Mouse (Mus musculus) heart, adult 2 months (tissue): Measurements from ENCODE around the gene Rab11b. TPM values are rescaled to one million over a fixed set of nuclear protein-coding genes. Genes with fewer than 3 reads are reported as not detected.
A peak's percentile ranks its signal among the peaks of the same experiment; 100 is the strongest.

Experiments used
- DNase-seq, 2 experiments: peaks; one replicate each; pipeline ENCODE4 v3.0.0; 2021
- H3K27ac ChIP-seq: fragments of 200-600 bp; 2 replicates; pipeline ENCODE4 v1.8.1; 2022
- H3K27me3 ChIP-seq: fragments of 200-500 bp; 2 replicates; pipeline ENCODE4 v1.6.1; 2012; ENCODE audit warnings: mild to moderate bottlenecking, low read length, inconsistent platforms, mixed read lengths; ENCODE audit not compliant: control insufficient read depth, insufficient read depth
- H3K36me3 ChIP-seq: fragments of 200-500 bp; 2 replicates; pipeline ENCODE4 v1.6.1; 2012; ENCODE audit warnings: low read length, inconsistent platforms; ENCODE audit not compliant: control insufficient read depth, insufficient read depth
- H3K4me1 ChIP-seq: fragments of 200-500 bp; 2 replicates; pipeline ENCODE4 v1.6.1; 2011; ENCODE audit warnings: low read length; ENCODE audit not compliant: control insufficient read depth, insufficient read depth
- H3K4me3 ChIP-seq: fragments of 200-600 bp; 2 replicates; pipeline ENCODE4 v1.8.1; 2022
- H3K79me2 ChIP-seq: fragments of 200-500 bp; replicated peaks from 2 replicates; pipeline ENCODE4 v1.6.1; 2012; ENCODE audit warnings: mild to moderate bottlenecking, inconsistent platforms, low read length, moderate library complexity, mixed read lengths; ENCODE audit not compliant: control insufficient read depth, insufficient read depth
- H3K9ac ChIP-seq: fragments of 200-500 bp; 2 replicates; pipeline ENCODE4 v1.6.1; 2012; ENCODE audit warnings: low read depth, mild to moderate bottlenecking, control low read depth, inconsistent platforms, low read length, mixed read lengths
- CTCF ChIP-seq: fragments of 200-600 bp; IDR thresholded peaks from 2 replicates; pipeline ENCODE4 v1.8.1; 2022; ENCODE audit warnings: antibody characterized with exemption, mild to moderate bottlenecking, moderate library complexity
- EP300 ChIP-seq: fragments of 200-500 bp; IDR thresholded peaks from 2 replicates; pipeline ENCODE4 v1.6.1; 2011; ENCODE audit warnings: low read depth, low read length, control low read depth; ENCODE audit not compliant: insufficient read depth
- POLR2A ChIP-seq: fragments of 200-500 bp; IDR thresholded peaks from 2 replicates; pipeline ENCODE4 v1.6.1; 2011; ENCODE audit warnings: mild to moderate bottlenecking, low read depth, low read length, control low read depth; ENCODE audit not compliant: insufficient read depth
- WGBS: fragments of 180-500 bp; shearing (Covaris S2); methylation state at CpG from one replicate; pipeline ENCODE4 v1.1.7; 2018; 5-methylcytosine and 5-hydroxymethylcytosine counted together
- intact Hi-C: fragments of 180-260 bp; cut with DNase I; formaldehyde crosslinking; loops from one replicate; pipeline ENCODE4 v1.15.1; 2025
- polyA plus RNA-seq: library from polyadenylated mRNA; depleted of rRNA; stranded (reverse); fragments of >200 nt; gene quantifications from 2 replicates; pipeline ENCODE4 v1.2.3, GENCODE M21; 2012
- total RNA-seq, 2 experiments: library from RNA; stranded (reverse); gene quantifications; 2 replicates each; pipeline ENCODE4 v1.2.3; 2021

The Rab11b gene
- total and polyA plus RNA-seq, 3 experiments, result 238 to 388 (median 272) TPM

GRCm38 (mm10) chr17:33783408-33783807 lies 23.1 kb upstream of the Rab11b start:
- Histone ChIP-seq H3K4me1 (peaks cover 26% of the 10 kb centered on the region), H3K9ac (no peak overlapping the region), H3K27me3 (no peaks in the 10 kb centered on the region), H3K79me2 (no peaks in the 10 kb centered on the region), H3K36me3 (peaks cover 8% of the 10 kb centered on the region), H3K27ac (peak overlapping the region; percentile 60), H3K4me3 (no peak overlapping the region)
- no peak for TF ChIP-seq POLR2A
- TF ChIP-seq EP300, result peak; percentile 71
- no peak for TF ChIP-seq CTCF
- peak; percentile 81 to 87 for DNase-seq
- intact Hi-C loops, result loop anchor here (2.0 kb wide), 1 partner anchor 13 kb away; no protein-coding TSS in a partner anchor

- no peak for TF ChIP-seq POLR2A
- peak; percentile 49 for TF ChIP-seq CTCF
- DNase-seq, result no peak
- H3K27me3 ChIP-seq, result no peaks in the 10 kb centered on the region
- peaks cover 27% of the 10 kb centered on the region for H3K4me1 ChIP-seq
- H3K4me3 ChIP-seq, result peak overlapping the region; percentile 40
- 25% methylated on average over 4 of the region's 4 CpGs for WGBS
- intact Hi-C loops, result loop anchor here (2.0 kb wide), 1 partner anchor 15 kb away; no protein-coding TSS in a partner anchor
- H3K27ac ChIP-seq, result peak overlapping the region; percentile 80
- peaks cover 8% of the 10 kb centered on the region for H3K36me3 ChIP-seq
- H3K79me2 ChIP-seq, result no peaks in the 10 kb centered on the region
- peak overlapping the region; percentile 49; the same call in 1 of the 2 replicates for H3K9ac ChIP-seq
Measured at GRCm38 (mm10) chr17:33782067-33782466, 21.7 kb upstream of the Rab11b start.

- H3K4me3 ChIP-seq, result peak within 1 kb of the TSS; percentile 56
- TF ChIP-seq EP300 (0 out of 2 replicates have a peak, but pooled peaks have one; percentile 56), CTCF (peak; percentile 34), POLR2A (peak; percentile 63; the same call in 1 of the 2 replicates)
- intact Hi-C loops, result no loop called here
- peak within 1 kb of the TSS; percentile 49 for H3K9ac ChIP-seq
- H3K27ac ChIP-seq, result peak within 1 kb of the TSS; percentile 88
- H3K36me3 ChIP-seq, result peaks cover 8% of the 10 kb centered on the region
- H3K4me1 ChIP-seq, result peaks cover 27% of the 10 kb centered on the region
- H3K27me3 ChIP-seq, result no peaks in the 10 kb centered on the region
- no peaks in the 10 kb centered on the region for H3K79me2 ChIP-seq
- WGBS, result 1% methylated on average over 50 of the region's 50 CpGs
- DNase-seq, result peak; percentile 83 to 88
Measured at GRCm38 (mm10) chr17:33781124-33781977, 21.0 kb upstream of the Rab11b start, which contains the start of gene Angptl4. Gene Angptl4 (minus strand): TSS chr17:33781830.

- Histone ChIP-seq H3K79me2 (no peaks in the 10 kb centered on the region), H3K4me3 (peak overlapping the region; percentile 56), H3K27ac (peak overlapping the region; percentile 88), H3K27me3 (no peaks in the 10 kb centered on the region), H3K9ac (peak overlapping the region; percentile 49; the same call in 1 of the 2 replicates), H3K4me1 (peaks cover 27% of the 10 kb centered on the region), H3K36me3 (peaks cover 8% of the 10 kb centered on the region)
- TF ChIP-seq POLR2A, result no peak
- TF ChIP-seq CTCF, result no peak
- no peak for TF ChIP-seq EP300
- intact Hi-C loops, result no loop called here
- 9% methylated on average over 5 of the region's 5 CpGs for WGBS
- DNase-seq, result peak; percentile 33 to 44
Measured at GRCm38 (mm10) chr17:33780431-33780830, 20.1 kb upstream of the Rab11b start.

GRCm38 (mm10) chr17:33779967-33780295 lies 19.6 kb upstream of the Rab11b start:
- TF ChIP-seq CTCF (no peak), EP300 (no peak), POLR2A (no peak)
- Histone ChIP-seq H3K36me3 (peaks cover 8% of the 10 kb centered on the region), H3K27ac (peak overlapping the region; percentile 88), H3K4me3 (peak overlapping the region; percentile 56), H3K79me2 (no peaks in the 10 kb centered on the region), H3K4me1 (peaks cover 27% of the 10 kb centered on the region), H3K9ac (no peak overlapping the region), H3K27me3 (no peaks in the 10 kb centered on the region)
- DNase-seq, result no peak
- WGBS, result 12% methylated on average over 5 of the region's 5 CpGs
- intact Hi-C loops, result loop anchor here (2.0 kb wide), 1 partner anchor 23 kb away; no protein-coding TSS in a partner anchor
